Mouse (Mus musculus): ENCODE results near the gene Pphln1.

- TF ChIP-seq CTCF (IDR thresholded peaks at IDR 0.05; ENCODE audit: insufficient read depth, low read depth, low read length) (no peak), POLR2A (IDR thresholded peaks at IDR 0.05; ENCODE audit: insufficient read depth, low read depth, low read length) (no peak)
These were observed 91.4 kb downstream of the Pphln1 start for GRCm38 (mm10) chr15:93489597-93489996.

Data from olfactory bulb, adult 2 months (tissue).